Mouse (Mus musculus) testis, postnatal 14 days (tissue): Measurements from ENCODE around the gene Adgrf5.
A peak's percentile ranks its signal among the peaks of the same experiment; 100 is the strongest.
"Not testable (repeated sequence)": the region's sequence is repeated elsewhere in the genome, so short reads cannot be mapped to it uniquely, and the experiment has no call there.

Experiments used
- DNase-seq: peaks from one replicate; pipeline ENCODE4 v3.0.0; 2021; ENCODE audit warnings: low spot score

Adgrf5 gene

GRCm38 (mm10) chr17:43359826-43360619 is at the start of gene Adgrf5:
TSS of gene Adgrf5 (plus strand) at chr17:43360451.
- DNase-seq, result no peak

GRCm38 (mm10) chr17:43325986-43326671 is 34.1 kb upstream of the Adgrf5 start:
- DNase-seq, result no peak

- DNase-seq, result peak; percentile 15
These were observed 33.2 kb upstream of the Adgrf5 start for GRCm38 (mm10) chr17:43326726-43327700.

GRCm38 (mm10) chr17:43327810-43328209 is 32.4 kb upstream of the Adgrf5 start:
- no peak for DNase-seq

GRCm38 (mm10) chr17:43329216-43329615 is 31.0 kb upstream of the Adgrf5 start:
- no peak for DNase-seq

GRCm38 (mm10) chr17:43329761-43330183 is 30.5 kb upstream of the Adgrf5 start:
- peak; percentile 9 for DNase-seq

- DNase-seq, result no peak
These were observed 27.6 kb upstream of the Adgrf5 start for GRCm38 (mm10) chr17:43332686-43333085.

- no peak for DNase-seq
These were observed 26.2 kb upstream of the Adgrf5 start for GRCm38 (mm10) chr17:43334074-43334473.

- DNase-seq, result no peak
These were observed 22.6 kb upstream of the Adgrf5 start for GRCm38 (mm10) chr17:43337643-43338042.

GRCm38 (mm10) chr17:43338279-43338678 is 22.0 kb upstream of the Adgrf5 start:
- DNase-seq, result no peak

GRCm38 (mm10) chr17:43346499-43346898 is 13.8 kb upstream of the Adgrf5 start:
- not testable (repeated sequence) for DNase-seq

- no peak for DNase-seq
These were observed 2.2 kb upstream of the Adgrf5 start for GRCm38 (mm10) chr17:43357902-43358539.

GRCm38 (mm10) chr17:43361021-43361420 is 770 bp downstream of the Adgrf5 start:
- DNase-seq, result no peak

- no peak for DNase-seq
These were observed 2.1 kb downstream of the Adgrf5 start for GRCm38 (mm10) chr17:43362362-43362761.

- no peak for DNase-seq
These were observed 2.6 kb downstream of the Adgrf5 start for GRCm38 (mm10) chr17:43362881-43363280.

GRCm38 (mm10) chr17:43363921-43364320 is 3.7 kb downstream of the Adgrf5 start:
- no peak for DNase-seq

- no peak for DNase-seq
These were observed 5.0 kb downstream of the Adgrf5 start for GRCm38 (mm10) chr17:43365297-43365696.

GRCm38 (mm10) chr17:43366486-43366885 is 6.2 kb downstream of the Adgrf5 start:
- DNase-seq, result no peak

- DNase-seq, result no peak
These were observed 7.9 kb downstream of the Adgrf5 start for GRCm38 (mm10) chr17:43368171-43368576.

- no peak for DNase-seq
These were observed 12.4 kb downstream of the Adgrf5 start for GRCm38 (mm10) chr17:43372604-43373003.

GRCm38 (mm10) chr17:43374020-43374419 is 13.8 kb downstream of the Adgrf5 start:
- DNase-seq, result no peak

GRCm38 (mm10) chr17:43376527-43376926 is 16.3 kb downstream of the Adgrf5 start:
- no peak for DNase-seq
